Mouse (Mus musculus): ENCODE data around the gene Erbb4. TPM values are rescaled to one million over a fixed set of nuclear protein-coding genes. Genes with fewer than 3 reads are reported as not detected.

The Erbb4 gene
- polyA plus RNA-seq, 1 experiment from 2014 or later = 9.8 TPM

- Histone ChIP-seq H3K27me3 (ENCODE audit: insufficient read depth, poor library complexity, severe bottlenecking) (no peaks in the 10 kb centered on the region), H3K27ac (peak overlapping the region; percentile 94)
- peak; percentile 76 for DNase-seq (ENCODE audit: low spot score)
Observed at GRCm38 (mm10) chr1:69105096-69105492, 2.8 kb downstream of the Erbb4 start.

GRCm38 (mm10) chr1:69103211-69103706 lies 4.6 kb downstream of the Erbb4 start:
- Histone ChIP-seq H3K36me3 (no peaks in the 10 kb centered on the region), H3K27me3 (ENCODE audit: insufficient read depth, poor library complexity, severe bottlenecking) (no peaks in the 10 kb centered on the region), H3K27ac (0 out of 2 replicates have a peak overlapping the region, but pooled peaks have one; percentile 47), H3K4me3 (peak overlapping the region; percentile 10; the same call in 1 of the 2 replicates), H3K9me3 (no peaks in the 10 kb centered on the region), H3K4me1 (peaks cover 16% of the 10 kb centered on the region)
- DNase-seq (ENCODE audit: low spot score) = no peak
- WGBS = 64% methylated on average over 6 of the region's 6 CpGs

More at GRCm38 (mm10) chr1:69105096-69105492, 2.8 kb downstream of the Erbb4 start:
- Histone ChIP-seq H3K9me3 (no peaks in the 10 kb centered on the region), H3K4me3 (peak overlapping the region; percentile 87), H3K4me1 (peaks cover 21% of the 10 kb centered on the region), H3K36me3 (no peaks in the 10 kb centered on the region)
- 1% methylated on average over 13 of the region's 13 CpGs for WGBS

- Histone ChIP-seq H3K27ac (no peak overlapping the region), H3K9me3 (no peaks in the 10 kb centered on the region), H3K27me3 (ENCODE audit: insufficient read depth, poor library complexity, severe bottlenecking) (no peaks in the 10 kb centered on the region), H3K4me1 (peaks cover 14% of the 10 kb centered on the region; the same call in 1 of the 2 replicates), H3K36me3 (no peaks in the 10 kb centered on the region), H3K4me3 (no peak overlapping the region)
- no peak for DNase-seq (ENCODE audit: low spot score)
- 79% methylated on average over 2 of the region's 2 CpGs for WGBS
Observed at GRCm38 (mm10) chr1:69101670-69102069, 6.2 kb downstream of the Erbb4 start.

GRCm38 (mm10) chr1:69093052-69093451 lies 14.8 kb downstream of the Erbb4 start:
- no peak for DNase-seq (ENCODE audit: low spot score)

GRCm38 (mm10) chr1:69089331-69089730 lies 18.5 kb downstream of the Erbb4 start:
- H3K4me3 ChIP-seq = no peak overlapping the region
- no peak overlapping the region for H3K27ac ChIP-seq
- DNase-seq (ENCODE audit: low spot score) = no peak
- no peaks in the 10 kb centered on the region for H3K36me3 ChIP-seq
- 65% methylated on average over 1 of the region's 1 CpGs for WGBS
- H3K9me3 ChIP-seq = no peaks in the 10 kb centered on the region
- no peaks in the 10 kb centered on the region for H3K27me3 ChIP-seq (ENCODE audit: insufficient read depth, poor library complexity, severe bottlenecking)
- peaks cover 19% of the 10 kb centered on the region for H3K4me1 ChIP-seq

More at GRCm38 (mm10) chr1:69093052-69093451, 14.8 kb downstream of the Erbb4 start:
- no peaks in the 10 kb centered on the region for H3K9me3 ChIP-seq
- H3K4me3 ChIP-seq = no peak overlapping the region
- H3K4me1 ChIP-seq = peaks cover 20% of the 10 kb centered on the region; the same call in 1 of the 2 replicates
- H3K36me3 ChIP-seq = no peaks in the 10 kb centered on the region
- 55% methylated on average over 3 of the region's 3 CpGs for WGBS
- H3K27ac ChIP-seq = no peak overlapping the region
- no peaks in the 10 kb centered on the region for H3K27me3 ChIP-seq (ENCODE audit: insufficient read depth, poor library complexity, severe bottlenecking)

- H3K4me1 ChIP-seq = peaks cover 16% of the 10 kb centered on the region
- 0 out of 2 replicates have a peak, but pooled peaks cover 4% of the 10 kb centered on the region for H3K36me3 ChIP-seq
- H3K4me3 ChIP-seq = peak overlapping the region; percentile 40
- no peaks in the 10 kb centered on the region for H3K9me3 ChIP-seq
- DNase-seq (ENCODE audit: low spot score) = no peak
- 47% methylated on average over 6 of the region's 6 CpGs for WGBS
- peak overlapping the region; percentile 75 for H3K27ac ChIP-seq
- H3K27me3 ChIP-seq (ENCODE audit: insufficient read depth, poor library complexity, severe bottlenecking) = no peaks in the 10 kb centered on the region
Observed at GRCm38 (mm10) chr1:69085753-69086152, 22.1 kb downstream of the Erbb4 start.

- H3K27ac ChIP-seq = no peak overlapping the region
- peaks cover 7% of the 10 kb centered on the region; the same call in 1 of the 2 replicates for H3K4me1 ChIP-seq
- H3K9me3 ChIP-seq = no peaks in the 10 kb centered on the region
- H3K4me3 ChIP-seq = no peak overlapping the region
- H3K27me3 ChIP-seq (ENCODE audit: insufficient read depth, poor library complexity, severe bottlenecking) = no peaks in the 10 kb centered on the region
- WGBS = 84% methylated on average over 4 of the region's 4 CpGs
- H3K36me3 ChIP-seq = no peaks in the 10 kb centered on the region
- DNase-seq (ENCODE audit: low spot score) = no peak
Observed at GRCm38 (mm10) chr1:69048918-69049317, 58.9 kb downstream of the Erbb4 start.

GRCm38 (mm10) chr1:69046228-69046978 lies 61.5 kb downstream of the Erbb4 start:
- 87% methylated on average over 11 of the region's 11 CpGs for WGBS
- Histone ChIP-seq H3K9me3 (no peaks in the 10 kb centered on the region), H3K4me3 (no peak overlapping the region), H3K36me3 (no peaks in the 10 kb centered on the region), H3K27me3 (ENCODE audit: insufficient read depth, poor library complexity, severe bottlenecking) (no peaks in the 10 kb centered on the region), H3K27ac (no peak overlapping the region), H3K4me1 (peaks cover 7% of the 10 kb centered on the region; the same call in 1 of the 2 replicates)
- DNase-seq (ENCODE audit: low spot score) = no peak

- H3K4me1 ChIP-seq = 0 out of 2 replicates have a peak, but pooled peaks cover 6% of the 10 kb centered on the region
- H3K9me3 ChIP-seq = no peaks in the 10 kb centered on the region
- no peaks in the 10 kb centered on the region for H3K27me3 ChIP-seq (ENCODE audit: insufficient read depth, poor library complexity, severe bottlenecking)
- H3K4me3 ChIP-seq = no peak overlapping the region
- H3K27ac ChIP-seq = no peak overlapping the region
- DNase-seq (ENCODE audit: low spot score) = no peak
- no peaks in the 10 kb centered on the region for H3K36me3 ChIP-seq
- WGBS = 61% methylated on average over 5 of the region's 5 CpGs
Observed at GRCm38 (mm10) chr1:69027816-69028215, 80.0 kb downstream of the Erbb4 start.

GRCm38 (mm10) chr1:69024858-69025257 lies 83.0 kb downstream of the Erbb4 start:
- DNase-seq (ENCODE audit: low spot score) = peak; percentile 77
- no peaks in the 10 kb centered on the region for H3K36me3 ChIP-seq
- peak overlapping the region; percentile 73; the same call in 1 of the 2 replicates for H3K27ac ChIP-seq
- H3K9me3 ChIP-seq = no peaks in the 10 kb centered on the region
- WGBS = 15% methylated on average over 3 of the region's 3 CpGs
- no peaks in the 10 kb centered on the region for H3K27me3 ChIP-seq (ENCODE audit: insufficient read depth, poor library complexity, severe bottlenecking)
- H3K4me1 ChIP-seq = peaks cover 10% of the 10 kb centered on the region; the same call in 1 of the 2 replicates
- peak overlapping the region; percentile 22; the same call in 1 of the 2 replicates for H3K4me3 ChIP-seq

- Histone ChIP-seq H3K27me3 (ENCODE audit: insufficient read depth, poor library complexity, severe bottlenecking) (no peaks in the 10 kb centered on the region), H3K4me1 (peaks cover 10% of the 10 kb centered on the region; the same call in 1 of the 2 replicates), H3K36me3 (no peaks in the 10 kb centered on the region), H3K4me3 (no peak overlapping the region), H3K27ac (no peak overlapping the region), H3K9me3 (no peaks in the 10 kb centered on the region)
- 89% methylated on average over 4 of the region's 4 CpGs for WGBS
- DNase-seq (ENCODE audit: low spot score) = no peak
Observed at GRCm38 (mm10) chr1:69023157-69023925, 84.5 kb downstream of the Erbb4 start.

GRCm38 (mm10) chr1:69009800-69010505 lies 97.9 kb downstream of the Erbb4 start:
- DNase-seq (ENCODE audit: low spot score) = no peak
- H3K36me3 ChIP-seq = no peaks in the 10 kb centered on the region
- peaks cover 7% of the 10 kb centered on the region; the same call in 1 of the 2 replicates for H3K4me1 ChIP-seq
- H3K9me3 ChIP-seq = no peaks in the 10 kb centered on the region
- no peak overlapping the region for H3K27ac ChIP-seq
- WGBS = 82% methylated on average over 5 of the region's 5 CpGs
- H3K4me3 ChIP-seq = no peak overlapping the region
- H3K27me3 ChIP-seq (ENCODE audit: insufficient read depth, poor library complexity, severe bottlenecking) = no peaks in the 10 kb centered on the region
